ENCODE assay signal across 11 mouse cellular contexts in the genomic region with DNA sequence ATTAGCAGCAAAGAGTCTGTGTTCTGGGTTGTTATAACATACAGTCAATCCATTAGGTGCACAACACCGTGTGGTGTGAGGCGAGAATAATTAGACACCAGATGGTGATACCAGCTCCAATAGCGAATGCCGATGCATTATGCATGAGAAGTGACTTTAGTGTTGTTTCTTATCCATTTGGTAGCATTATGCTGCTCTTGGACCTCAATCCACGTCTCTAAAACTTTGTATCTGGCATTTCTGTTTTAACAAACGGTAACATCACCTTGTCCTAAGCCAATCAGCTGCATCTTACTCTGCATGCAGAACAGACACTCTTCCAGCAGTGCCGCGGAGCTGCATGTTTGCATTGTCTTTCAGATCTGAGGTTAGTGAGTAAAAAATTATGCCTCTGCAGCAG.
A peak's percentile ranks its signal among the peaks of the same experiment; 100 is the strongest.
DNase-seq lines count a peak whose midpoint lies in the region; ATAC-seq and TF ChIP-seq lines count a peak whose summit lies in the region.
"Had no signal": no experiment of that assay in that cellular context is flagged by ENCODE, and none has a peak within 500 bp of the region (broad histone marks: within the 10 kb centered on the region; RNA-seq: fewer than 3 reads in every experiment).

No protein-coding gene starts in this region.

- H3K4me2 ChIP-seq in hindbrain, postnatal 0 days (ENCODE audit: low read depth, low read length) = peak overlapping the region; percentile 46
- peak overlapping the region; percentile 41 for H3K4me2 ChIP-seq in midbrain, embryonic 15.5 days
- H3K4me2 ChIP-seq: liver, embryonic 15.5 days had no signal

- H3K9ac ChIP-seq in hindbrain, postnatal 0 days (replicated peaks; ENCODE audit: low read length) = no peak overlapping the region
- H3K9ac ChIP-seq in midbrain, embryonic 15.5 days = peak overlapping the region; percentile 3; the same call in 1 of the 2 replicates
- H3K9ac ChIP-seq: liver, embryonic 15.5 days had no signal

- WGBS in hindbrain, postnatal 0 days = 30% methylated on average over 8 of the region's 8 CpGs
- 31% methylated on average over 8 of the region's 8 CpGs for WGBS in midbrain, embryonic 15.5 days
- 85% methylated on average over 8 of the region's 8 CpGs for WGBS in embryonic facial prominence, embryonic 10.5 days

- H3K27me3 ChIP-seq in hindbrain, postnatal 0 days (ENCODE audit: insufficient read depth, low read length) = no peaks in the 10 kb centered on the region
- no peaks in the 10 kb centered on the region for H3K27me3 ChIP-seq in midbrain, embryonic 15.5 days (replicated peaks)
- no peaks in the 10 kb centered on the region for H3K27me3 ChIP-seq in embryonic facial prominence, embryonic 10.5 days (replicated peaks; ENCODE audit: low read depth, poor library complexity, severe bottlenecking)
- H3K27me3 ChIP-seq: liver, embryonic 15.5 days; Patski had no signal

- H3K27ac ChIP-seq in hindbrain, postnatal 0 days = no peak overlapping the region
- H3K27ac ChIP-seq in midbrain, embryonic 15.5 days = no peak overlapping the region
- no peak overlapping the region for H3K27ac ChIP-seq in embryonic facial prominence, embryonic 10.5 days (replicated peaks)
- H3K27ac ChIP-seq: liver, embryonic 15.5 days had no signal

- ATAC-seq in hindbrain, postnatal 0 days = peak; percentile 75; the same call in 1 of the 2 replicates
- peak; percentile 95 for ATAC-seq in midbrain, embryonic 15.5 days (replicated peaks)
- no peak for ATAC-seq in activated CD4-positive, CD25-positive, alpha-beta regulatory T cell, adult 4 months
- ATAC-seq: Patski had no signal

- no peaks in the 10 kb centered on the region for H3K4me1 ChIP-seq in hindbrain, postnatal 0 days (ENCODE audit: insufficient read depth, low read length)
- H3K4me1 ChIP-seq in midbrain, embryonic 15.5 days = no peaks in the 10 kb centered on the region
- no peaks in the 10 kb centered on the region for H3K4me1 ChIP-seq in embryonic facial prominence, embryonic 10.5 days
- H3K4me1 ChIP-seq: liver, embryonic 15.5 days had no signal

- no peaks in the 10 kb centered on the region for H3K36me3 ChIP-seq in hindbrain, postnatal 0 days (ENCODE audit: insufficient read depth, low read length)
- H3K36me3 ChIP-seq in midbrain, embryonic 15.5 days (replicated peaks) = no peaks in the 10 kb centered on the region
- H3K36me3 ChIP-seq in embryonic facial prominence, embryonic 10.5 days (replicated peaks) = no peaks in the 10 kb centered on the region
- H3K36me3 ChIP-seq: liver, embryonic 15.5 days had no signal

- peak; percentile 10 for DNase-seq in embryo, embryonic 10 days (ENCODE audit: low spot score)
- no peak for DNase-seq in embryo, embryonic 9.5 days (ENCODE audit: extremely low spot score)
- peak; percentile 18 for DNase-seq in embryo, embryonic 11 days
- peak; percentile 52 for DNase-seq in hindbrain, postnatal 0 days (ENCODE audit: low spot score)
- DNase-seq in embryonic facial prominence, embryonic 10.5 days (ENCODE audit: low spot score) = no peak
- DNase-seq in adrenal gland, postnatal 10 days = no peak
- DNase-seq: kidney, postnatal 4 days had no signal

- H3K9me3 ChIP-seq in hindbrain, postnatal 0 days (ENCODE audit: low read length) = no peaks in the 10 kb centered on the region
- no peaks in the 10 kb centered on the region for H3K9me3 ChIP-seq in midbrain, embryonic 15.5 days
- no peaks in the 10 kb centered on the region for H3K9me3 ChIP-seq in embryonic facial prominence, embryonic 10.5 days
- H3K9me3 ChIP-seq: liver, embryonic 15.5 days had no signal

- H3K4me3 ChIP-seq in hindbrain, postnatal 0 days (ENCODE audit: low read length) = peak overlapping the region; percentile 24
- peak overlapping the region; percentile 31 for H3K4me3 ChIP-seq in midbrain, embryonic 15.5 days
- no peak overlapping the region for H3K4me3 ChIP-seq in embryonic facial prominence, embryonic 10.5 days
- H3K4me3 ChIP-seq: liver, embryonic 15.5 days had no signal

- TF ChIP-seq CTCF in hindbrain, postnatal 0 days (IDR thresholded peaks at IDR 0.05; ENCODE audit: low read depth) = no peak

Comparison
In these comparisons a context has a peak if more than half of its experiments do, and no peak if none do; other contexts are left out.
1. DNase-seq: peak in embryo, embryonic 10 days (single experiment), embryo, embryonic 11 days (single experiment) and hindbrain, postnatal 0 days (single experiment); none in embryo, embryonic 9.5 days (single experiment), embryonic facial prominence, embryonic 10.5 days (single experiment) and adrenal gland, postnatal 10 days (single experiment).